Mouse (Mus musculus): ENCODE results near the gene Prex1. TPM values are rescaled to one million over a fixed set of nuclear protein-coding genes. Genes with fewer than 3 reads are reported as not detected.
"Not testable (repeated sequence)": the region's sequence is repeated elsewhere in the genome, so short reads cannot be mapped to it uniquely, and the experiment has no call there.

The Prex1 gene
- polyA plus RNA-seq, 1 experiment from 2014 or later = 32.7 TPM

GRCm38 (mm10) chr2:166535519-166535918, 178.1 kb downstream of the Prex1 start:
- 91% methylated on average over 11 of the region's 11 CpGs for WGBS
- peaks cover under 1% of the 10 kb centered on the region; the same call in 1 of the 2 replicates for H3K9me3 ChIP-seq (replicated peaks)

GRCm38 (mm10) chr2:166526204-166526603, 187.4 kb downstream of the Prex1 start:
- H3K36me3 ChIP-seq (ENCODE audit: poor library complexity, severe bottlenecking) = no peaks in the 10 kb centered on the region
- H3K4me1 ChIP-seq = peaks cover 13% of the 10 kb centered on the region
- no peak overlapping the region for H3K4me2 ChIP-seq
- no peak for ATAC-seq
- no peak overlapping the region for H3K9ac ChIP-seq
- H3K27me3 ChIP-seq = peaks cover 29% of the 10 kb centered on the region
- H3K4me3 ChIP-seq = no peak overlapping the region
- peaks cover 8% of the 10 kb centered on the region for H3K9me3 ChIP-seq (replicated peaks)
- WGBS = 93% methylated on average over 9 of the region's 9 CpGs
- H3K27ac ChIP-seq = no peak overlapping the region

More at GRCm38 (mm10) chr2:166535519-166535918, 178.1 kb downstream of the Prex1 start:
- Histone ChIP-seq H3K4me2 (no peak overlapping the region), H3K36me3 (ENCODE audit: poor library complexity, severe bottlenecking) (no peaks in the 10 kb centered on the region), H3K9ac (no peak overlapping the region), H3K4me1 (no peaks in the 10 kb centered on the region), H3K4me3 (no peak overlapping the region), H3K27me3 (peaks cover 6% of the 10 kb centered on the region), H3K27ac (no peak overlapping the region)
- ATAC-seq = no peak

DNA sequence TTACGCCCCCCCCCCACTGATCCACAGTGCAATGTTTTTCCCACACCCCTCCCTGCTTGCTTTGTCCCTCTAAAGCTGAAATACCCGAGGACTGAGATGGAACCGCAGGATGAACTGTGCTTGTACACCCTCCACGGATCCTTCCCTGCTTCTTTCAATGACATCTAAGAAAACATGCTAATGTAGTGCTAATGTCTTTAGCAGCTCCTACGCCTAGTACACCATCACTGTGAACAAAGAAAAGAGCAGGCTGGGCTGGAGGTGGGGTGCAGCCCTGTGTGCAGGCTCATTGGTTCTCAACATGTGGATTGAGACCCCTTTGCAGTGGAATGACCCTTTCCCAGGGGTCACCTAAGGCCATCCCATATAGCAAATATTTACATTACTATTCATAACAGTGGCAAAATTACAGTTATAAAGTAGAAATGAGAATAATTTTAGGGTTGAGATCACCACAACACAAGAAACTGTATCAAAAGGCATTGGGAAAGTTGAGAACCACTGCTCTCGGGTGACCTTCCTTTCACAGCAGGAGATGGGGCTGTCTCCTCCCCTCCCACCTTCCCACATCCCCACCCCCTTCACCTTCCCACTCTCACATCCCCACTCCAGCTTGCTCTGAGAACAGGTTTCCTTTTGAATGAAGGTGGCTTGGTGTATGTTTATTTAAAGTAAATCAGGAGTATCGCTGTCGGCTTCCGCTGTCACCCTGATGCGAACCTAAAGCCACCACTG, 190.3 kb downstream of the Prex1 start:
- Histone ChIP-seq H3K9me3 (replicated peaks) (no peaks in the 10 kb centered on the region), H3K4me3 (no peak overlapping the region), H3K27ac (no peak overlapping the region), H3K4me1 (peaks cover 16% of the 10 kb centered on the region), H3K27me3 (peaks cover 52% of the 10 kb centered on the region), H3K9ac (no peak overlapping the region), H3K36me3 (ENCODE audit: poor library complexity, severe bottlenecking) (no peaks in the 10 kb centered on the region), H3K4me2 (no peak overlapping the region)
- ATAC-seq = no peak
- WGBS = 73% methylated on average over 10 of the region's 10 CpGs

DNA sequence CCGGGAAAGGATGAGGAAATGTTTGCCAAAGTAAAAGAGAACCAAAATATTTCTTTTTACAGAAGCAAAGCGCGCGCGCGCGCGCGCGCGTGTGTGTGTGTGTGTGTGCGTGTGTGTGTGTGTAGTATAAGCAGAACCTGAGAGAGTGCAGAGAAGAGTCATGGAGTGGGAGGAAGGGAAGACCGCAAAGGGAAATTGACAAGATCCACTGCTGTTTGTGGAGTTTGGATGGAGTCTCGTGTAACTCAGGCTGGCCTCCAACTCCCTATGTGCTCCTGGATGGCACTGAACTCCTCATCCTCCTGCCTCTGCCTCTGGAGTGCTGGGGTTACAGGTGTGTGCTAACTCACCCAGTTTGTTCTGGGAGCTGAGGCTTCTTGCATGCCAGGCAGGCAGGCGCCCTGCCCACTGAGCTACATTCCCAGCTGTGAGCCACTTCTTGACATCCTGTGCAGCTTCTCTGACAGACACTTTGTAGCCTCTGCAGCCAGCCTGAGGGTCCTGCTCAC, 191.0 kb downstream of the Prex1 start:
- Histone ChIP-seq H3K9ac (no peak overlapping the region), H3K27me3 (peaks cover 54% of the 10 kb centered on the region), H3K4me3 (no peak overlapping the region), H3K4me2 (peak overlapping the region; percentile 15; the same call in 1 of the 2 replicates), H3K27ac (no peak overlapping the region), H3K36me3 (ENCODE audit: poor library complexity, severe bottlenecking) (no peaks in the 10 kb centered on the region), H3K9me3 (replicated peaks) (no peaks in the 10 kb centered on the region), H3K4me1 (peaks cover 19% of the 10 kb centered on the region)
- 82% methylated on average over 15 of the region's 15 CpGs for WGBS
- ATAC-seq = no peak

GRCm38 (mm10) chr2:166521878-166522611, 191.6 kb downstream of the Prex1 start:
- H3K9ac ChIP-seq = no peak overlapping the region
- H3K27ac ChIP-seq = no peak overlapping the region
- H3K4me2 ChIP-seq = peak overlapping the region; percentile 15; the same call in 1 of the 2 replicates
- ATAC-seq = no peak
- H3K4me3 ChIP-seq = no peak overlapping the region
- H3K4me1 ChIP-seq = peaks cover 23% of the 10 kb centered on the region
- H3K9me3 ChIP-seq (replicated peaks) = no peaks in the 10 kb centered on the region
- WGBS = 34% methylated on average over 16 of the region's 16 CpGs
- peaks cover 54% of the 10 kb centered on the region for H3K27me3 ChIP-seq
- H3K36me3 ChIP-seq (ENCODE audit: poor library complexity, severe bottlenecking) = no peaks in the 10 kb centered on the region

- no peaks in the 10 kb centered on the region for H3K36me3 ChIP-seq (ENCODE audit: poor library complexity, severe bottlenecking)
- peaks cover 55% of the 10 kb centered on the region for H3K27me3 ChIP-seq
- H3K9me3 ChIP-seq (replicated peaks) = no peaks in the 10 kb centered on the region
- H3K4me2 ChIP-seq = no peak overlapping the region
- no peak overlapping the region for H3K4me3 ChIP-seq
- H3K4me1 ChIP-seq = peaks cover 29% of the 10 kb centered on the region
- no peak overlapping the region for H3K9ac ChIP-seq
- ATAC-seq = no peak
- no peak overlapping the region for H3K27ac ChIP-seq
- 91% methylated on average over 5 of the region's 5 CpGs for WGBS
Measured at GRCm38 (mm10) chr2:166521461-166521860, 192.2 kb downstream of the Prex1 start.

GRCm38 (mm10) chr2:166520536-166520935, 193.1 kb downstream of the Prex1 start:
- Histone ChIP-seq H3K27me3 (peaks cover 64% of the 10 kb centered on the region), H3K4me1 (peaks cover 30% of the 10 kb centered on the region), H3K9me3 (replicated peaks) (no peaks in the 10 kb centered on the region), H3K27ac (no peak overlapping the region), H3K36me3 (ENCODE audit: poor library complexity, severe bottlenecking) (no peaks in the 10 kb centered on the region), H3K4me3 (no peak overlapping the region), H3K9ac (no peak overlapping the region), H3K4me2 (no peak overlapping the region)
- no peak for ATAC-seq
- 91% methylated on average over 12 of the region's 12 CpGs for WGBS

GRCm38 (mm10) chr2:166517392-166518174, 196.0 kb downstream of the Prex1 start:
- Histone ChIP-seq H3K4me2 (peak overlapping the region; percentile 37), H3K27me3 (peaks cover 69% of the 10 kb centered on the region), H3K27ac (peak overlapping the region; percentile 54; the same call in 1 of the 2 replicates), H3K4me1 (peaks cover 29% of the 10 kb centered on the region)
- peak; percentile 78 for ATAC-seq
- WGBS = under 1% methylated on average over 14 of the region's 17 CpGs
- H3K9ac ChIP-seq; H3K4me3 ChIP-seq; H3K36me3 ChIP-seq (ENCODE audit: poor library complexity, severe bottlenecking); H3K9me3 ChIP-seq (replicated peaks): not testable (repeated sequence)

GRCm38 (mm10) chr2:166516818-166517353, 196.7 kb downstream of the Prex1 start:
- 12% methylated on average over 6 of the region's 6 CpGs for WGBS
- ATAC-seq = 0 out of 2 replicates have a peak, but pooled peaks have one; percentile 8
- H3K9me3 ChIP-seq (replicated peaks) = no peaks in the 10 kb centered on the region
- H3K4me1 ChIP-seq = peaks cover 23% of the 10 kb centered on the region
- no peak overlapping the region for H3K4me3 ChIP-seq
- peak overlapping the region; percentile 37 for H3K4me2 ChIP-seq
- H3K27ac ChIP-seq = peak overlapping the region; percentile 54; the same call in 1 of the 2 replicates
- H3K27me3 ChIP-seq = peaks cover 66% of the 10 kb centered on the region
- H3K36me3 ChIP-seq (ENCODE audit: poor library complexity, severe bottlenecking) = no peaks in the 10 kb centered on the region
- H3K9ac ChIP-seq = no peak overlapping the region

Data from forebrain, embryonic 13.5 days (tissue).